Mouse (Mus musculus) hematopoietic multipotent progenitor cell, adult 10-12 weeks (in vitro differentiated cells): ENCODE results near the gene Zfp457. TPM values are rescaled to one million over a fixed set of nuclear protein-coding genes. Genes with fewer than 3 reads are reported as not detected.

ENCODE experiments used
- polyA plus RNA-seq: library from polyadenylated mRNA; stranded (reverse); fragments of >175 nt; gene quantifications from 2 replicates; pipeline ENCODE4 v1.2.3, GENCODE M21; 2012; ENCODE audit warnings: low replicate concordance

The Zfp457 gene
- 0.51 TPM in 1 of 2 replicates, not detected in the other for polyA plus RNA-seq

DNA sequence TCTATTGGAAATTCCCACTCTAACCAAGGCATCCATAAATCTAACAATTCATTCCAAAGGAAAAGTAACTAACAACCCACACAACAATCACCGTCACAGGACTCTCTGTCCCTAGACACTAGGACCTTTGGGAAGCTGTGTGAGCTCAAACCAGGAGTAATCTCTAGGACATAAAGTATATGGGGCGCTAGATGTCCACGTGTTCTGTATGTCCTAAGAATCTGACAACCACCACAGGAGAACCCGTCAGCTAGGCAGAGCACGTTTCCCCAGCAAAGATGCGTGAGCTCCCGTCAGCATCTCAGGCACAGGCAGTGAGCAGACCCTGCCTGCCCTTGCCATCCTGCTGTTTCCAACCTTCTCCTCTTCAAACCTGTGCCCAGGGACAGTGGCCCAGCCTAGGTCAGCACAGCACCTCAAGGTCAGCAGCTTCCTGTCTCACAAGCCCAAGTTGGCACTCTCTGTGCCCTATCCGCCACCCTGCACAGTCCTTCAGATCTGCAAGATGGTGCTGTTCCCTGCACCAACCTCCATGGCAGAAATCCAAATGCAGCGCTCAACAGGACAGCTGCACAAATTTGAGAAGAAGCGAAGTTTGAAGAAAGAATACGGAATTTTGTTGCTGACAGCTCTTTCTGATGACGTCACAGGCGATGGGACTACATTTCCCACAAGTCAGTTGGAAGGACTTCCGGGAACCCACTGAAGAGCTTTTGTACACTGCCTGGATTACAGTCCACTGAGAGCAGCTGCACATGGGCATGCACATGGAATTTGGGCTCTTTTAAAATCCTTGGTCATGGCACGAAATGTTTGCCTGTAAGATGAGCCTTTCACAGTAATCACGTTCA is at the start of gene Zfp457:
TSS of gene Zfp457 (minus strand) at position 664 of the 851 bp plus-strand sequence.

DNA sequence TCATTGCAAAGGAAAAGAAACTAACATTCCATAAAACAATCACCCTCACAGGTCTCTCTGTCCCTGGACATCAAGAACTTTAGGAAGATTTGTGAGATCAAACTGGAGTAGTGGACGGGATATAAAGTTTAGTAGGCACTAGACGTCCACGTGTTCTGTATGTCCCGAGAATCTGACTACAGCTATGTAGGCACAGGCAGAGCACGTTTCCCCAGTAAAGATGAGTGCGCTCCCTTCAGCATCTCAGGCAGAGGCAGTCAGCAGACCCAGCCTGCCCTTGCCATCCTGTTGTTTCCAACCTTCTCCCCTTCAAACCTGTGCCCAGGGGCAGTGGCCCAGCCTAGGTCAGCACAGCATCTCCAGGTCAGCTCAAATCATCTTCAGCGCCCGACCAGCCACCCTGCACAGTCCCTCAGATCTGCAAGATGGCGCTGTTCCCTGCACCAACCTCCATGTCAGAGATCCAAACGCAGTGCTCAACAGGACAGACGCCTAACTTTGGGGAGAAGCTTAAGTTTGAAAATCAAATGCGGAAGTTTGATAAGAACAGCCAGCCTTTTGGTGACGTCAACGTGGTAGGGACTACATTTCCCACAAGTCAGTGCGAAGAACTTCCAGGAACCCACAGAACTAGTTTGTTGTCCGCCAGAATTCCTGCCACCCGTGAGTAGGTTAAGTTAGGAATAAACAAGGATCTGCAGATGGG is 25.9 kb upstream of the Zfp457 start, which contains the start of gene Zfp595:
TSS of gene Zfp595 (minus strand) at position 552 of the 706 bp plus-strand sequence.

DNA sequence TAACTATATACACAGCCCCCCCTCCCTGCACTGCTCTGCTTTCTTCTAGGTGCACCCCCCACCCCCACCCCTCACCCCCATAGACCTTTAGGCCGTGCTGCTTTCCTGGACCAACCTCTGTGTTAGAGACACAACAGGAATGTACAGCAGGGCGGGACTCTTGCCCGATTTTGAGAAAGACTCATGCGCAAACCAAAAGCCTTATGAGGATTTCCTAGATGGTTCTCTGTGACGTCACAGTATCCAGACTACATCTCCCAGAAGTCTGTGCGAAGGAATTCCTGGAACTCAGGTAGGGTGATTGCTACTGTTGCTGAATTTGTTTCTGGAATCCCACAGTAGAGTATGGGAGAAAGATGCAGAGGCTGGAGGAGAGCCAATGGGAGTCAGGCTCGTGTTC is 28.0 kb downstream of the Zfp457 start, which contains the start of gene Zfp458:
TSS of gene Zfp458 (minus strand) at position 153 of the 400 bp plus-strand sequence.

Other genes starting within 250 kb of the Zfp457 start
- 0.26 and 0.58 TPM in 2 replicates for gene Zfp712, start 245.3 kb downstream of the Zfp457 start, polyA plus RNA-seq
- gene Zfp708, start 208.5 kb downstream of the Zfp457 start, polyA plus RNA-seq = 0.07 TPM in 1 of 2 replicates, not detected in the other
- 0.45 TPM in 1 of 2 replicates, not detected in the other for gene Gm28557, start 197.9 kb downstream of the Zfp457 start, polyA plus RNA-seq
- not detected in 2 replicates for gene Rslcan18, start 190.2 kb downstream of the Zfp457 start, polyA plus RNA-seq
- 0.11 and 0.45 TPM in 2 replicates for gene Zfp759, start 184.8 kb downstream of the Zfp457 start, polyA plus RNA-seq
- gene Rsl1, start 133.3 kb downstream of the Zfp457 start, polyA plus RNA-seq = 0.14 and 0.71 TPM in 2 replicates
- 0.20 and 0.24 TPM in 2 replicates for gene Zfp455, start 112.0 kb downstream of the Zfp457 start, polyA plus RNA-seq
- 0.04 and 0.48 TPM in 2 replicates for gene Zfp458, start 28.0 kb downstream of the Zfp457 start, polyA plus RNA-seq
- 0.24 and 0.64 TPM in 2 replicates for gene Zfp595, start 26.1 kb upstream of the Zfp457 start, polyA plus RNA-seq
- gene Gm28044, start 54.1 kb upstream of the Zfp457 start, polyA plus RNA-seq = not detected in 2 replicates
- gene Zfp953, start 54.1 kb upstream of the Zfp457 start, polyA plus RNA-seq = 0.21 and 0.54 TPM in 2 replicates
- gene Gm28041, start 69.2 kb upstream of the Zfp457 start, polyA plus RNA-seq = not detected in 2 replicates
- gene Zfp456, start 69.3 kb upstream of the Zfp457 start, polyA plus RNA-seq = 0.11 and 0.29 TPM in 2 replicates
- gene Zfp429, start 93.3 kb upstream of the Zfp457 start, polyA plus RNA-seq = 4.1 and 8.4 TPM in 2 replicates
- gene Zfp459, start 114.9 kb upstream of the Zfp457 start, polyA plus RNA-seq = 0.10 and 0.43 TPM in 2 replicates
- gene Zfp874a, start 145.1 kb upstream of the Zfp457 start, polyA plus RNA-seq = 0.43 and 0.45 TPM in 2 replicates
- gene Zfp874b, start 177.8 kb upstream of the Zfp457 start, polyA plus RNA-seq = 0.56 and 1.0 TPM in 2 replicates
- 0.13 and 1.1 TPM in 2 replicates for gene Zfp58, start 194.1 kb upstream of the Zfp457 start, polyA plus RNA-seq
- gene Gm26965, start 219.7 kb upstream of the Zfp457 start, polyA plus RNA-seq = not detected in 2 replicates
- gene Zfp87, start 219.7 kb upstream of the Zfp457 start, polyA plus RNA-seq = 1.3 and 2.3 TPM in 2 replicates
- gene Zfp748, start 247.3 kb upstream of the Zfp457 start, polyA plus RNA-seq = 0.66 and 0.73 TPM in 2 replicates